Comparison of ENCODE assay signal across 8 mouse cellular contexts in the genomic region with DNA sequence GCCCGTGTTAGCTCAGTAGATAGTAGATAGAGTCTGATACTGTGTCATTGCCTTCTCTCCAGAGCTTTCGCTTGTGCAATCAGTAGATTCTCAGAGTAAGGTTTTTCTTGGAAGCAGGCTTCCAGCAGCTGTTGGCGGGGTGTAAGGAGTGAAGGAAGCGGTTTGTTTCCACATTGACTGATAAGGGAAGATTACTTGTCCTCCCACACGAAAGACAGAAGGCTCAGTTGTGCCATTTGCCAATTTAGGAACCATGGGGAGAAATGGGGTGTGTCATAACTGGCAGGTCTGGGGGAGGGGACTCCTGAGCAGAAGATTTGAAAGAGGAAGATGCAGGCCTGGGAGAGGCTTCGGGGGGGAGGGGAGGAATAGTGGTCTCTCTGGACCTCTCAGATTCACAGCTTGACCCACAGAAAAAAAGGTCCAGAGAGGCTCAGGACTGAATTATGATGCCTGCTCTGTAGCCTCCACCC. TPM values are rescaled to one million over a fixed set of nuclear protein-coding genes. Genes with fewer than 3 reads are reported as not detected.
A peak's percentile ranks its signal among the peaks of the same experiment; 100 is the strongest.
DNase-seq lines count a peak whose midpoint lies in the region; ATAC-seq lines count a peak whose summit lies in the region.

No protein-coding gene starts in this region.

- H3K9me3 ChIP-seq in kidney, embryonic 15.5 days (replicated peaks) = no peaks in the 10 kb centered on the region
- H3K9me3 ChIP-seq in embryonic facial prominence, embryonic 10.5 days = 0 out of 2 replicates have a peak, but pooled peaks cover 3% of the 10 kb centered on the region
- H3K9me3 ChIP-seq in stomach, embryonic 14.5 days (ENCODE audit: control insufficient read depth, low read depth, low read length) = no peaks in the 10 kb centered on the region

- no peak overlapping the region for H3K4me3 ChIP-seq in kidney, embryonic 15.5 days (replicated peaks)
- H3K4me3 ChIP-seq in embryonic facial prominence, embryonic 10.5 days = no peak overlapping the region
- H3K4me3 ChIP-seq in stomach, embryonic 14.5 days (ENCODE audit: low read depth, low read length) = no peak overlapping the region

- WGBS in kidney, embryonic 15.5 days = 18% methylated on average over 6 of the region's 6 CpGs
- WGBS in embryonic facial prominence, embryonic 10.5 days = 68% methylated on average over 6 of the region's 6 CpGs
- WGBS in stomach, embryonic 14.5 days = 46% methylated on average over 6 of the region's 6 CpGs

- peak; percentile 54 for ATAC-seq in kidney, embryonic 15.5 days (replicated peaks; ENCODE audit: low FRiP score)
- peak; percentile 53 to 84; a peak in 3 of 4 replicates for ATAC-seq in hematopoietic stem cell, adult 5-6 weeks (replicated peaks in 1 of 2; ENCODE audit: insufficient read depth in 1 of 2, low FRiP score in 2 of 2, low TSS enrichment in 1 of 2, low read depth in 1 of 2, poor library complexity in 2 of 2, severe bottlenecking in 2 of 2)
- peak; percentile 56; the same call in 1 of the 2 replicates for ATAC-seq in stomach, embryonic 14.5 days (ENCODE audit: insufficient number of reproducible peaks, insufficient read depth, low FRiP score, low read depth)

- peak overlapping the region; percentile 77 for H3K27ac ChIP-seq in kidney, embryonic 15.5 days
- H3K27ac ChIP-seq in embryonic facial prominence, embryonic 10.5 days (replicated peaks) = peak overlapping the region; percentile 44
- H3K27ac ChIP-seq in stomach, embryonic 14.5 days (ENCODE audit: low read length) = peak overlapping the region; percentile 4; the same call in 1 of the 2 replicates

- H3K36me3 ChIP-seq in kidney, embryonic 15.5 days = peaks cover 6% of the 10 kb centered on the region; the same call in 1 of the 2 replicates
- peaks cover 6% of the 10 kb centered on the region; the same call in 1 of the 2 replicates for H3K36me3 ChIP-seq in embryonic facial prominence, embryonic 10.5 days (replicated peaks)
- no peaks in the 10 kb centered on the region for H3K36me3 ChIP-seq in stomach, embryonic 14.5 days (ENCODE audit: control insufficient read depth, insufficient read depth, low read length)

- peak overlapping the region; percentile 36 for H3K4me2 ChIP-seq in kidney, embryonic 15.5 days
- no peak overlapping the region for H3K4me2 ChIP-seq in stomach, embryonic 14.5 days (replicated peaks; ENCODE audit: low read depth, low read length)

- H3K27me3 ChIP-seq in kidney, embryonic 15.5 days = no peaks in the 10 kb centered on the region
- H3K27me3 ChIP-seq in embryonic facial prominence, embryonic 10.5 days (replicated peaks; ENCODE audit: low read depth, poor library complexity, severe bottlenecking) = no peaks in the 10 kb centered on the region
- no peaks in the 10 kb centered on the region for H3K27me3 ChIP-seq in stomach, embryonic 14.5 days (ENCODE audit: control insufficient read depth, insufficient read depth, low read length)

- no peak overlapping the region for H3K9ac ChIP-seq in kidney, embryonic 15.5 days
- H3K9ac ChIP-seq in stomach, embryonic 14.5 days (replicated peaks; ENCODE audit: low read depth, low read length) = no peak overlapping the region

- no peak for DNase-seq in kidney, adult 11 months
- no peak for DNase-seq in embryonic facial prominence, embryonic 10.5 days (ENCODE audit: low spot score)
- DNase-seq in lung, adult 18-20 months = peak; percentile 65 to 66
- DNase-seq in cerebellum, postnatal 10 days = no peak
- no peak for DNase-seq in cerebellum, adult 9-11 months

- peaks cover 16% of the 10 kb centered on the region for H3K4me1 ChIP-seq in kidney, embryonic 15.5 days
- peaks cover 10% of the 10 kb centered on the region for H3K4me1 ChIP-seq in embryonic facial prominence, embryonic 10.5 days
- no peaks in the 10 kb centered on the region for H3K4me1 ChIP-seq in stomach, embryonic 14.5 days (ENCODE audit: control insufficient read depth, insufficient read depth, low read length)

RNA-seq across cellular contexts. Expression of gene Scand1, which starts 11.6 kb away (rescaled TPM):
- polyA plus RNA-seq in kidney, embryonic 15.5 days (2015; fragmentation: Nextera tagmentation; extraction: Ambion mirVana) = 68.7 and 71.1 TPM in 2 replicates
- polyA plus RNA-seq in embryonic facial prominence, embryonic 10.5 days (2016; fragmentation: Nextera tagmentation; extraction: Ambion mirVana) = 54.9 and 60.2 TPM in 2 replicates
- 20.2 and 27.3 TPM in 2 replicates for total RNA-seq in hematopoietic stem cell, adult 5-6 weeks (2017)
- 61.0 and 62.5 TPM in 2 replicates for polyA plus RNA-seq in stomach, embryonic 14.5 days (2014; fragmentation: Nextera tagmentation; extraction: Ambion mirVana)

RNA-seq across cellular contexts. Expression of gene Cnbd2, which starts 12.1 kb away (rescaled TPM):
- 6.3 TPM in 2 replicates for polyA plus RNA-seq in kidney, embryonic 15.5 days (2015; fragmentation: Nextera tagmentation; extraction: Ambion mirVana)
- polyA plus RNA-seq in embryonic facial prominence, embryonic 10.5 days (2016; fragmentation: Nextera tagmentation; extraction: Ambion mirVana) = 2.8 and 3.3 TPM in 2 replicates
- 3.8 and 10.5 TPM in 2 replicates for total RNA-seq in hematopoietic stem cell, adult 5-6 weeks (2017)
- 3.4 and 4.5 TPM in 2 replicates for polyA plus RNA-seq in stomach, embryonic 14.5 days (2014; fragmentation: Nextera tagmentation; extraction: Ambion mirVana)

Comparison
In these comparisons a context has a peak if more than half of its experiments do, and no peak if none do; other contexts are left out.
1. H3K27ac ChIP-seq: peak in every context shown above with its lines; median percentile 77 in kidney, embryonic 15.5 days; 44 in embryonic facial prominence, embryonic 10.5 days; 4 in stomach, embryonic 14.5 days.
2. DNase-seq: peak in lung, adult 18-20 months (2 of 2); none in kidney, adult 11 months (single experiment), embryonic facial prominence, embryonic 10.5 days (single experiment), cerebellum, postnatal 10 days (0 of 2) and cerebellum, adult 9-11 months (single experiment).
3. Peak in every context shown above with its lines, with median percentiles within 50 percentile points of each other: ATAC-seq.